Mouse (Mus musculus): ENCODE measurements around the gene Lrrc29.

DNA sequence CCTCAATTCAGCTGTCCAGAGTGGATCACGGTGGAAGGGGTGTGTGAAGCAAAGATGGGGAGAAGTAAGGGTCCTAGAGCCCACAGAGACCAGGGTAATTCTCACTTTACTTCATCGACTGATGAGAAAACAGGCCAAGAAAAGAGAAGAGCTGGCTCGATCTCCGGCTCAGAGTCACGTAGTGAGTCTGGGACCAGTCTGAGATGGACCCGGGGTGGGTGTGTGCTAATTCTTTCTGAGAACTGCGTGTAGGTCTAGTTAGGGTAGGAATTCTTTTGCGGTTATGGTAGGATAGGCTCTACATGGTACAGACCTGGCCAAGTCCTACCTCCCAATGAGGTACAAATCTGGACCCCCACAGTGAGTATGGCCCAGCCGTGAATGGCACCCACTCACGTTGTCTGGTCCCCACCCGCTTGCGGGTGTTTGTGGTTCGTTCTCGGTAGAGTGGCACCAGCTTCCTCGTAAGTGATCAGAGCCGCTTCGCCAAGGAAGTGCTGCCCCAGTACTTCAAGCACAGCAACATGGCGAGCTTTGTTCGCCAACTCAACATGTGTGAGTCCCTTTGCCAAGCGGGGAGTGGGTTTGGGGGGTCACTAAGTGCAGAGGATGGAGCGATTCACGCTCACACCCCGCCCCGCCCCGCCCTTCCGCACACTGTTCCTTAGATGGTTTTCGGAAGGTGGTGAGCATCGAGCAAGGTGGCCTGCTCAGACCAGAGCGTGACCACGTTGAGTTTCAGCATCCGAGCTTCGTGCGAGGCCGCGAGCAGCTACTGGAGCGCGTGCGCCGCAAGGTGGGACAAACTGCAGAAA is 55.8 kb downstream of the Lrrc29 start:
- no peak for TF ChIP-seq CTCF (IDR thresholded peaks at IDR 0.05; ENCODE audit: low read depth)
- TF ChIP-seq EP300 (IDR thresholded peaks at IDR 0.05; ENCODE audit: low read depth), result no peak

Data from heart, postnatal 0 days (tissue).